Mouse (Mus musculus): ENCODE data around the gene Trpt1.
A peak's percentile ranks its signal among the peaks of the same experiment; 100 is the strongest.
"Not testable (repeated sequence)": the region's sequence is repeated elsewhere in the genome, so short reads cannot be mapped to it uniquely, and the experiment has no call there.

The Trpt1 gene

DNA sequence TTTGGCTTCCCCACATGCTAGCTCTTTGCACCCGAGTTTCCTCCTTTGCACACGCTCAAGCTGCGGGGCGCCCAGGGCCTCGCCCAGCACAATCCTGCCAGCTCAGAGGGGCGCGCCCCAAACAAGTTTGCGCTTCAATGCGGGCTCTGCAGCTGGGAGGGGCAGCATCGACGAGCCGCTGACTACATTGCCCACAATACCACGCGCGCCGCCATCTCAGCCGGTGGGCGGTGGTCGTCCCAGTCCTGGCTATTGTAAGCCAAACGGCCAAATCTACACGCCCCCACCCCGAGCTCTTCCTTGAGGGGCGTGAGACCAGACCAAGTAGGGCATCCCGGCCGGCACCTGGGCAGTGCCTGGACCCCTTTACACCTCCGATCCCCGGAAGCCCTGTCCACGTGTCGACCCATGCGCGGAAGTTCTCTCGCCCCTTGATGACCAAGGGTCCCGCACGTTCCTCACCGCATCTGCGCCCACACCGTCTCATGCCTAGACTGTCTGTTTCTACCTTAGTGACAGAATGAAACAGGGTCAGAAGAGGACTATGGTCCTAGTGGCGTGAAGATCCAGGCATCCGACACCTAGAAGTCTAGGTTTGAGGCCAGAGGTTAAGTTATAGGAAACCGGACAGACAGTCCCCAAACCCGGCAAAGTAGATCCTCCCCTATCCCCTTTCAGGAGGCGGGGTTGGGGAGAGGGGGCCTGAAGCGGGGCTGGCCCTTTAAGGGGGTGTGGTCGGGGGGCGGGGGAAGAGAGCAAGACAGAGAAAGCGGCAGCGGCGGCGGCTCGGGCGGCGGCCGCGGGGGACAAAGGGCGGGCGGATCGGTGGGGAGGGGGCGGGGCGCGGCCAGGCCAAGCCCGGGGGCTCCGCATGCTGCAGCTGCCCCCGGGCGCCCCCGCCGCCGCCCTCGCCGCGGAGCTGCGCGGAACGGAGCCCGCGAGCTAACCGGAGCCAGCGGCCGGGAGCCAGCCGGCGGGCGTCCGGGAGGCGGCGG, 21.4 kb upstream of the Trpt1 start, which contains the start of gene Ppp1r14b:
Ppp1r14b (plus strand) TSS at position 758 of the 995 bp plus-strand sequence.
- peak; percentile 88 for DNase-seq (ENCODE audit: low spot score in 2 of 2)

DNA sequence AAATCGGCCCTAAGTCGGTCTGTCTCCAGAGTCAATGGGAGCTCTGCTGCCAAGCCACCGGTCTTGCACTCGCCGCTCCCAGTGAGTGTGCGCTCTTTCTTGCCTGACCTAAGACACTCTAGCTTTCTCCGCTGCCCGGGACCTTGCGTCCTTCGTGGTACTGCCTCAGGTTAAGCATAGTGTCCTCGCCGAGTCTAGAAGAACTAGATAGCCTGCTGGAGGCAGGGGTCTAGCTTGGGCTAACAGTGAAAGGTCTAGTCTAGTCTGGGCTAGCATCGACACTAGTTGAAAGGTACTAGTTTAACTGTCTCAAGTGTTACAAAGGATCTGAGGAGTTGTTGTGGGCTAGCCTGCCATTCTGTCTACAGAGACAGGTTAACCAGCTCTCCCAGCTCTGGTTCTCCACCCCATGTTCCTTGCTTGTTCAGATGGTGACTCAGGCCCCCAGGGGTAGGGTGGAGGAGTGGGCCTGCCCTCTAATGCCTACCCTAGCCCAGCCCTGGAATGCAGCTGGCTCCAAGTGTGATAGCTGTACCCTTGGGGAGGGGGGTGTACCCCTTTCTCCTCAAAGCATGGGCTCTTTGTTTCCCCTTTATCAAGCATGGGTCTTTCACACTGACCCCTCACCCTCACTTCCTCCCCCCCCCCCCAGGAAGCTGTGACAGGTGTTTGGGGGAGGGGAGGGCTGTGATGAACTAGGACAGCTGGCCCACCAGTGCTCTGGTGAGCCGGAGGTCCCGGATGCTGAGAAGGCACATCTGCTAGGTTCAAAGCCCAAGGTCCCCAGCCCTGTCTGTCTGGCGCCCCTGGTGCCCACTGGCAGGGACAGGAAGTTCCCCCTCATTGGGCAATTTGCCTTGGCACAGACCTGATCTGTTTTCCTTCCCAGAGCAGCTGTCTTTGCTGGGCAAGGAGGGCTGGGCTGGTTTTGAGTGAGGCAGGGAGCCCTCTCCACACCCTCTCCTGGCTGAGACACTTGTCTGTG, 20.1 kb upstream of the Trpt1 start, which contains the start of gene Plcb3:
Plcb3 (minus strand) TSS at position 934 of the 985 bp plus-strand sequence.
- peak; percentile 89 to 92 for DNase-seq (ENCODE audit: low spot score in 2 of 2)

DNA sequence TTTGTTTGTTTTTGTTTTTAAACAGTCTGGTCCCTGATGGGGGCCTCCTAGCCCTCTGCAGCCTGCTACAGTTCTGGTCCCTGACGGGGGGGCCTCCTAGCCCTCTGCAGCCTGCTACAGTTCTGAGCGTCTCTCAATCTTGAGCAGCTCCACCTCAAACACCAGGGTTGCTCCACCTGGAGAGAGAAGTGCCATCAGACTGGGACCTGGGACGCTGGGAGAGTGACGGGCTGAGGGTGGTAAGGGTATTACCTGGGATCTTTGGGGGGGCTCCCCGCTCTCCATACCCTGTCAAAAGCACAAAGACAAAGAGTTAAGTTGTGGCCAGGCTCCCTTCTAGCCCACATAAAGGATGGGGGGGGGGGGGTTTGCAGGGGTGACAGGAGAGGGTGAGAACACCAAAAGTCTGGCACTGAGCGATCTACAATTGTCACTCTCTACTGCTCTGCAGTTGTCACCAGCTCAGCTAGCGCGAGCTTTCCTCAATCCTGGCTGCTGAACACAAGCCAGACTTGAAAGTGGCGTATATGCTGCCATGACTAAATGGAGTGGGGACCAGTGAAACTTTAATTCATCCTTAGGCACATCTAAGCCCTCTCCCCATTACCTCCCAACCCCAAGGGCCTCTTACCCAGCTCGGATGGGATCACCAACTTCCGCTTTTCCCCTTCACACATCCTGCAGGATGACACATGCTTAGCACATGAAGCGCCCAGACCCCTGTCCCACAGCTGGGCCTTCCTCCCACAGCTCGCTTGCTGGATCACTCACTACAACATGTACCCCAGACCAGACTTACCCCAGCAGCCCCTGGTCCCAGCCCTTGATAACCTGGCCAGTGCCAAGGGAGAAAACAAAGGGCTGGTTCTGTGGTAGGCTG, 17.9 kb upstream of the Trpt1 start:
- DNase-seq (ENCODE audit: low spot score in 2 of 2), result no peak

DNA sequence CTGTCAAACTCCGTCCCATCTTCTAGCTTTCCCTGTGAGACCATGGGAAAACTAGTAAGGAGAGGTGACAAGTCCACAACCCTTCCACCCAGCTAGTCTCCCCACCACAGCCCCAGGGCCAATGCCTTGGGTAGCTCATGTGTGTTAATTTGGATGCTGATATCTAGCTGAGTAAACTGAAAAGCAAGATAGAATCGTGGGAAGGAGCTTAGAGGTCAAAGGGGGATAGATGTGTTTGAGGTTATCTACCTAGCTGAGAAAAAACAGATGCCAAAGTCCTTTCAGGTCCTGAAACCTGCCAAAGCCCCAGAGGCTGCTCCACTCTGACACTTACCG, 17.3 kb upstream of the Trpt1 start:
- DNase-seq (ENCODE audit: low spot score in 2 of 2), result no peak

DNA sequence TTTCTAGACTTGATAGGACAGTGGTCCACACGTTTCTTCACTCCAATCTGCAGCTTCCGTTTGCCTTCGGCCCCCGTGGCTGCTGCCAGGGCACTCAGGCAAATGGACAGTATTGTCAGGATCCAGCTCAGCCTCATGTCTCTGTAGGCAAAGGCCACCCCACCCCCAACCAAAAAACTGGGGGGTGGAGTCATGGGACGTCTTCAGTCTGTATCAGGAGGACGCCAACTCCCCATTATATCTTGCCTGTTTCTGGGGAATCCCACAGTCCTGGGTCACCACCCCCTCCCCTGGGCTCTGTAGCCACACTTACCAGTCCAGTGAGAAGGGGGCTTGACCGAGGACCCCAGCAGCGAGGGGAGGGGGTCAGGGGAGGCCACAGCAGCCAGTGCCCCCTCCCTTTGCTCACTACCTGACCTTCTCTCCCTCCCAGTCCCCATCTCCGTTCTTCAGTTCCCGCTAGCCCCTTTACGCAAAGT, 16.9 kb upstream of the Trpt1 start:
- DNase-seq (ENCODE audit: low spot score in 2 of 2), result peak; percentile 70 to 81

DNA sequence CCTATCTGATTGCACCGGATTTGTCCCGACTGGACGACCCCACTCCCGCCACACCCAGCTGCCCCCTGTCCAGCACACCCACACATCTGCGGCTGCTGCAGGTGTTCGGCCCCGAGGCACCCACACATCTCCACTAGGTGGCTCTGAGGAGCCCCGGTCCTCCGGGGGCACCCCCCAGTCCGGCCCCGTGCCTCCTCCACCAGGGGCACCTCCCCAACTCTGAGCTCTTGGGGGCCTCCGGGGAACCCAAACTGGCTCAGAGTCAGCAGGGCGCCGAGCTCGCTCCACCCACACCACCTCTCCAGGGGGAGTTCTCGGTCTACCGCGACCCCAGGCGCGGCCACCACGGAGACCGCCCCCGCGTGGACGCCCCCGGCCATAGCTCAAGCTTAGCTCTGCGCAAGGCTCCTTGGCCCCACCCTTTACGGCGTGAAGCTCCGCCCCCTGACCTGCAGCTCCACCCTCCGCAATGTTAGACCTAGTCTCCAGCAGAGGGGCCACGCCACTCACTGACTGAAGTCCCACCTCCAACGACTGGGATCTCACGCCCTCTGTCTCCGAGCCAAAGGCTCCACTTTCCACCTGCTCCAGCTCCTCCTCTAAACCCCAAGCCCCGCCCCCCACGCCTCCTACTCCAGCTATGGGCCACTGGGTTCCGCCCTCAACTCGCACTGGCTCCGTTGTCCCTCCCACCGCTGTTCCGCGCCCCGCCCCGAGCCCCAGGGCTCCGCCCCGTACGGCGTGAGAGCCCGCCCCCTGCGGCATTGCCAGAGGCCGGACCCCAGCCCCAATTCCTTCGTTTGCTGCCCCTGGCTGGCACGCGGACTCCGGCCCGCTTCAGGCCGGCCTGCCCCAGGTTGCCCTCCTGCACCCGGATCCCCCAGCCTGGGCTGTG, 16.2 kb upstream of the Trpt1 start:
- peak; percentile 100 for DNase-seq (ENCODE audit: low spot score in 2 of 2)

DNA sequence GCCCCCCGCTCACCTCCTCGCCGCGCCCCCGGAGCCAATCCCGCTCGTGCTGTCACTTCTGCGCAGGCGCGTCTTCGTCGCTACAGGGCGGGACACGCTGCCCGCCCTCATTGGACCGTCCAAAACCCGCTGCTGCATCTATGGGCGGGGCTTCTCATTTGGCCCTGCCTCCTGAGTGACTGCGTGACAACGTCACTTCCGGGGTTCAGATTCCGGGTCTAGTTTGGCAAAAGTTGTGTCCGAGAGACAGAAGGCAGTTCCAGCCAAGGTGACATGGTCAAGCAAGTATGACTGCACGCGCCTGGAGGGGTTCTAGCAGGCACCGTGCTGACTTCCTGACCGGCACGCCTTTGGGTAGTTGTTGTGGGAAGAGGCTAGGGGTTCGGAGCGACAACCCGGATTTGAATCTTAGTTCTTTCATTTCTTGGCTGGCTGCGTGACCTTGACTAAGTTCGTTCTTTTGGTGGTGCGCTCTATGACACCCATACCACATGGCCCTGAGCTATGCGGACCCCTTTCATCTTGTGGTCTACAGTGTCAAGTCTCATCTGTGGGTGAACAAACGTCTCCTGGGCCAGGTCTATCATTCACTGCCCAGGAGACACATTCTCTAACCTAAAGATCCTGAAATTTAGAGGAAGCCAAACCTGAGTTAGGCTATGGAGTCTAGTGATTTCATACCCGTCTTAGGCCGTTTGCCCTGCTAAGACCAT, 15.4 kb upstream of the Trpt1 start, which contains the start of gene Fkbp2:
Fkbp2 (minus strand) TSS at position 121 of the 713 bp plus-strand sequence.
- peak; percentile 99 for DNase-seq (ENCODE audit: low spot score in 2 of 2)

DNA sequence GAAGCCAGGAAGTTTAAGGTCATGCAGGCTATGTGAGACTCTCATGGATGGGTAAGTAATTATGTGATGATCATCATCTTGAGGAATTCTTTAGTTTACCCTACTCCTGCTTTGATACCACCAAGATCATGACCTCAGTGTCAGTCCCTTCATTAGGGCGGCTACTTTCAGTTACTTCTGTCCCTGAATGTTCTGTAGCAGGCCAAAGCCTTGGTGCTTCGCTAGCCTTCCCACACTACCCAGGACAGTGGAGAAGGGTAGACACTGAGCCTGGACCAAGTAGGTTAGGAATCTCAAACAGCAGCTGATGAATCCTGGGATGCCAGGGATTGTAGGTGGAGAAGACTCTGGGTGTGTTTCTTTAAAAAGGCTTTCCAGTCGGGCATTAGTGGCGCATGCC, 14.5 kb upstream of the Trpt1 start:
- DNase-seq (ENCODE audit: low spot score in 2 of 2), result no peak

DNA sequence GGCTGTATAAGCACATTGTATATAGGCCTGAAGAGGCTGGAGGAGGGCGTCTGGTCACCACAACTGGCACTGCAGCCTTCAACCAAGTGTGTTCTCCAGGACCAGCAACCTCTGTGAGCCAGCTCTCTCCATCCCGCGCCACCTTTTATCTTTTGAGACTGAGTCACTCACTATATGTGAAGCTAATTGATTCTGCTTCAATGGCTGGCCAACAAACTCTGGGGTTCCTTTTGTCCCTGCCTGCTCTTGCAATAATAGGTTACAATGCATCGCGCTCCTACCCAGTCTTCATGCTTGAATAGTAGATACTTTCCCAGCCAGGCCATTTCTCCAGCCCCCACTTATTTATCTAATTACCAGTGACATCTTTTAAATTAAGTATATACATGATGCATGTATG, 12.3 kb upstream of the Trpt1 start:
- DNase-seq (ENCODE audit: low spot score in 2 of 2), result no peak

DNA sequence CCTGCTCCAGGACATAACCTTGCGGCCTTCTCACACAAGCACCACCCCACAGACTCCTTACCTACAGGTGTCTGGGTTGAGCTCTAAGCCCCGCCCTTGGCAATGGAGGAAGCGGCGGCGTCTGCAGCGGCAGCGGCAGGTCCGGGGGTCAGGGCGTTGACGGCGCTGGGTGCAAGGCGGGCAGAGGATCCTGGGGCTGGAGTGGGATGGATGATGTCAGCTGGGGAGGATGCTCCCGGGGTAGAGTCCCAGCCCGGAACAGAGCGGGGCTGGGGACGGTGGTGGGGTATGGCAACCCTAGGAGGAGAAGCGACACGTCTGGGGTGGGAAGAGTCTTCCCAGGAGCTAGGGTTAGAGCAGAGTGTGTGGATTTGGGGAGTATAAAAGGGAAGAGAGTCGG, 10.6 kb upstream of the Trpt1 start:
- peak in 1 of 2 experiments; percentile 28 for DNase-seq (ENCODE audit: low spot score in 2 of 2)

DNA sequence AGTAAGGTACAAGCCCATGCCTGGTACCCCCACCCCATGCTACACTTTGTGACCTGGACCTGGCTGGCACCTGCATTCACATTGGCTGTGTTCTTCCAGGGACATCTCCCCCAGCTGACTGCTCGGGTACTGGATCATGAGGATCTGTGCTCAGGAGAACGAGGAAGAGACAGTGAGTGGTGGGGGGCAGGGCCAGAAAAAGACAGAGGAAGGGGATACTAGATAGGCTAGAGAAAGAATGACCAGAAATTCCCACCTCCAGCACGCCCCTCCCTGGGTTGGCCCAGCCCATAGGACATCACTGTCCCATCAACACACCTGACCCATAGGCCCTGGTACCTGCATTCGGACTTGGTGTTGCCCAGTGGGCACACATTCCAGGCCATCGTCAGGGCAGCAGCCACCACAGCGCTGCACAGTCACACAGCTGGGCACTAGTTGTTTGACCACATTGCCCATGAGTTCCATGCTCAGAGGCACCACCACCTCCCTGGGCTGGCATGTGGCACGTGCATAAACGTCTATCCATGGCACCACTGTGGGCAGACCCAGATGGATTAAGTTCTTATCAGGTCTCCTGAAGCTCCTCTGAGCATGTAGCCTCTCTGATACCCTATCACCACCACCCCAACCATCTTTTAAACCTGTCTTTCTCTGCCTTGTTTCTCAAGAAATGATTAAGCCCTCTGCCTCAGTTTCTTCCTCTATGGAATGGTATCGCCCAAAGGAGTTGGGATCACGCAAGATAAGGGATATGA, 9.8 kb upstream of the Trpt1 start:
- peak in 1 of 2 experiments; percentile 30 for DNase-seq (ENCODE audit: low spot score in 2 of 2)

DNA sequence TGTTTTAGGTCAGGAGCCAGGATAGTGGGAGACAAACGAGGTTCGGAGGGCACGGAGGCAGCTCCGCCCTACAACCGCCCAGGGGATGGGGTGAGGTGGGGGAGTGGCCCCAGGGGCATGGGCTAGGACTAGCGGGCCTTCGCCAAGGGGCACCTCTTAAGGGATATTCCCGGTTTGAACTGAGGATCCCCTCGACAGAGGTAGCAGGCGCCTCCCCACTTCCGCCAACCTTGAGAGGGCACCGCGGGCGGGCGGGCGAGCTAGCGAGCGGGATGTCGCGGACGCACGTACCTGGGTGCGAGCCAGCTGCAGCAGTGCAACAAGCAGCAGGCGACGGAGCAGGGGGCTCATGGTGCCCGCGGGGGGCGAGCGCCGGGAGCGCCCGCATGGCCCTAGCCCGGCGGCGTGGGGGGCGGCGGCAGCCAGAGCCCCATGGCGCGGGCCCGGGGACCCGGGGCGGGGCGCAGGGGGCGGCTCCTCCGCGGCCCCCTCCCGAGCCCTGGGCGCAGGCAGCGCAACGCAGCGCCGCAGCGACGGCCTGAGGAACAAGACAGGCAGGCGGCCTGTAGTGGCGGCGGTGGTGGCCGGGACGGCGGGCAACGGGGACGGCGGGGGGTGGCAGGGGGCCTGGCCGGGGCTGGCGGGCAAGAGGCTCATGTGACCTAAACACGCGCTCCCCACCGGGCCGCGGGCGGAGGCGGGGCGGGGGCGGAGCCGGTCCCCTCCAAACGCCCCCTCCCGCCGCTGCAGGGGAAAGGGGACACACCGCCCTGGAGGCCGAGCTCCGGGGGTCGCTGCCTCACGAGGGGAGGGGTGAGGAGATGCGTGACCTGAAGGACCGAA, 8.6 kb upstream of the Trpt1 start, which contains the start of gene Vegfb:
Vegfb (minus strand) TSS at position 591 of the 843 bp plus-strand sequence.
- DNase-seq (ENCODE audit: low spot score in 2 of 2), result peak in 1 of 2 experiments; percentile 74

DNA sequence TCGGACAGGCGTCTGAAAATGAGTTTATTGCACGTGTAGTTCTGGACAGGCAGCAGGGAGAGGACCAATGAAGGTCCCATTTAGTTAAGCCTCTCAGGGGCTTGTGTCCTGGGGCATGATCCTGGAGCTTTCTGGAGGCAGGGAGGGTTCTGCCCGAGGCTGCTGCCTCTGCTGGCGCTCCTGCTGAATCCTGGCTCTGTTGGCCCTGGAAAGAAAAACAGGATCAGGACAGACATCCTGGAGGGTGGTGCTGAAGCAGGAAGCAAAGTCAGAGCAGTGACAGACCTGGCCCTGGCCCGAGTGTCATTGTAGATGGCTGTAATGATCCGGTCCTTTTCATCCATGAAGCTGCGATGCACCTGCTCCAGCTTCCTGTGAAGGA, 8.0 kb upstream of the Trpt1 start:
- no peak for DNase-seq (ENCODE audit: low spot score in 2 of 2)

DNA sequence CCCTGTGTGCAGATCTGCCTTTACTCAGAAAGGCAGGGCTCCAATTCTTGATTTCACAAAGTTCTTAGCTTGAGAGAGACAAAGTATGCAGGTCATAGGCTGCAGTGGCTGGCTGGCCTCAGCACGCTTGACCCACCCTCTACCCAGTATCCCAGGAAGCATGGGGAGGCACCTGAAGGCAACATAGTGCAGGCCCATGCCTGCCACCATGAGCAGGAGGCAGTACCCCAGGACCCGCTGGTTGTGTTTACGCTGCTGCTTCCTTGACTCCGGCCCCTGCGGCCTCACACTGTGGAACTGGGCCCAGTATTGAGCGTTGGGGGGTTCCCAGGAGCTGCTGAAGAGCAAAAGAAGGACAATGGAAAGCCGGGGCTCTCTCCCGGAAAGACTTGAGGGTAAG, 6.7 kb upstream of the Trpt1 start:
- DNase-seq (ENCODE audit: low spot score in 2 of 2), result peak in 1 of 2 experiments; percentile 33

DNA sequence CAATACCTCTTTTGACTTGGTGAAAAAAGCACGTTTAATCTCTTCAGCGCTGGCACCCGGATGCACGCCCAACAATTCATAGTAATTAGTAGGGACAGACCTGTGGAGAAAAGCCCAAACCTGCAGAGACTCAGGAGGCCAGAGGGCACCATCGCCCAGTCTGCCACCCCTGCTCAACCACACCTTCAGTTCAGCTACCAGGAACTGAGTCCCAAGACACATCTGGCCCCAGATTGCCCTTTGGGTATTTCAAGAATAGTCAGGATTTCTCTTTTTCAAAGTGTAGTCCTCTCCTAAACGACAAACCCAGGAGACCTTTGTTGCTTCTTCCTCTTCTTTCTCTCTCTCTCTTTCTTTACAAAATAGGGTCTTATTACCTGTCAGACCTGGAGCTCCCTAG, 5.2 kb upstream of the Trpt1 start:
- no peak for DNase-seq (ENCODE audit: low spot score in 2 of 2)

DNA sequence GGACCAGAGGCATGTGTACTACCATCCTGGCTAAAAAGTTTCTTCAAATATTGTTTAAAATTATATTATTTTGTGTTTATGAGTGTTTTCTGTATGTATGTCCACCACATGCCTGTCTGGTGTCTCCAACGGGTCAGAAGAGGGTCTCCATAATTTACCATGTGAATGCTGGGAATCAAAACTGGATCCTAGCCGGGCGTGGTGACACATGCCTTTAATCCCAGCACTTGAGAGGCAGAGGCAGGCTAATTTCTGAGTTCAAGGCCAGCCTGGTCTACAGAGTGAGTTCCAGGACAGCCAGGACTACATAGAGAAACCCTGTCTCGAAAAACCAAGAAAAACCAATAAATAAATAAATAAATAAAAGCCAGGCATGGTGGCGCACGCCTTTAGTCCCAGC, 4.8 kb upstream of the Trpt1 start:
- DNase-seq (ENCODE audit: low spot score in 2 of 2), result not testable (repeated sequence)
